Mouse (Mus musculus): Measurements from ENCODE around the gene Zfp30. TPM values are rescaled to one million over a fixed set of nuclear protein-coding genes. Genes with fewer than 3 reads are reported as not detected.

Gene Zfp30
- polyA plus RNA-seq, 1 experiment from 2014 or later, result 11.0 TPM

- H3K9me3 ChIP-seq (ENCODE audit: control insufficient read depth, low read length), result no peaks in the 10 kb centered on the region
- no peak overlapping the region for H3K9ac ChIP-seq (ENCODE audit: low read length)
- DNase-seq (ENCODE audit: low spot score), result no peak
- H3K4me1 ChIP-seq (replicated peaks; ENCODE audit: control insufficient read depth, insufficient read depth, low read length), result no peaks in the 10 kb centered on the region; the same call in 1 of the 2 replicates
- no peaks in the 10 kb centered on the region for H3K27me3 ChIP-seq (ENCODE audit: control insufficient read depth, insufficient read depth, low read length)
- no peak overlapping the region for H3K4me3 ChIP-seq (ENCODE audit: low read depth, low read length)
- 91% methylated on average over 3 of the region's 3 CpGs for WGBS
- no peak overlapping the region for H3K27ac ChIP-seq (ENCODE audit: low read depth, low read length)
- no peak overlapping the region for H3K4me2 ChIP-seq (ENCODE audit: low read depth, low read length, severe bottlenecking)
- peaks cover 30% of the 10 kb centered on the region for H3K36me3 ChIP-seq (ENCODE audit: control insufficient read depth, insufficient read depth, low read length)
- ATAC-seq (replicated peaks; ENCODE audit: low FRiP score), result no peak
Measured at GRCm38 (mm10) chr7:29774371-29774770, 9.4 kb upstream of the Zfp30 start.

DNA sequence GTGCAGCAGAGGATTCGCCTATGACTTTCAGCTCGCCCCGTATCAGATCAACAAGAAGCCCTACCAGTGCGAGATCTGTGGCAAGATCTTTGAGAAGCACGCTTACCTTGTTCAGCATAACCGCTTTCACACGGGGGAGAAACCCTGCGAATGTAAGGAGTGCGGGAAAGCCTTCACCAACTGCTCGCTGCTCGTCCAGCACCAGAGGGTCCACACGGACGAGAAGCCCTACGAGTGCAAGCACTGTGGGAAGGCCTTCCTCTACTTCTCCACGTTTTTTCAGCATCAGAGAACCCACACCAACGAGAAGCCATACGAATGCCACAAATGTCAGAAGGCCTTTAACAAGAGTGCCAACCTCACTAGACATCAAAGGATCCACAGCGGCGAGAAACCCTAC lies 7.2 kb upstream of the Zfp30 start:
- ATAC-seq (replicated peaks; ENCODE audit: low FRiP score) (no peak), DNase-seq (ENCODE audit: low spot score) (no peak)
- H3K27ac ChIP-seq (ENCODE audit: low read depth, low read length), result no peak overlapping the region
- no peaks in the 10 kb centered on the region for H3K9me3 ChIP-seq (ENCODE audit: control insufficient read depth, low read length)
- H3K36me3 ChIP-seq (ENCODE audit: control insufficient read depth, insufficient read depth, low read length), result peaks cover 30% of the 10 kb centered on the region
- no peaks in the 10 kb centered on the region for H3K27me3 ChIP-seq (ENCODE audit: control insufficient read depth, insufficient read depth, low read length)
- no peak overlapping the region for H3K9ac ChIP-seq (ENCODE audit: low read length)
- H3K4me2 ChIP-seq (ENCODE audit: low read depth, low read length, severe bottlenecking), result no peak overlapping the region
- H3K4me3 ChIP-seq (ENCODE audit: low read depth, low read length), result no peak overlapping the region
- 96% methylated on average over 19 of the region's 19 CpGs for WGBS
- no peaks in the 10 kb centered on the region for H3K4me1 ChIP-seq (replicated peaks; ENCODE audit: control insufficient read depth, insufficient read depth, low read length)

DNA sequence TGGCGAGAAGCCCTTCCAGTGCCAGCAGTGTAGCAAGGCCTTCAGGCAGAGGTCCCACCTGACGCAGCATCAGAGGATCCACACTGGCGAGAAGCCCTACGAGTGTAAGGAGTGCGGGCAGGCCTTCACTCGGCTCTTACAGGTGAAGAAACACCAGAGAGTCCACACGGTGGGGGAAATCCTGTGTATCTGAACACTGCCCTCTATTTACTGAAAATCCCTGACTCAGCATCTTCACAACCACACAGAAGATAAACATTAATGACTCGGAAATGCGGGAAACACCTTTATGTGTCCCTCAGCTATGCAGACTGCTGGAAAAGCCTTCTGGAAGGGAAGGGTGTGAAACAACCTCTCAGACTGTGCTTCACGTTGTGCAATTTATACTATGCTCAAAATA lies 6.4 kb upstream of the Zfp30 start:
- no peak overlapping the region for H3K4me3 ChIP-seq (ENCODE audit: low read depth, low read length)
- no peaks in the 10 kb centered on the region for H3K9me3 ChIP-seq (ENCODE audit: control insufficient read depth, low read length)
- 94% methylated on average over 10 of the region's 10 CpGs for WGBS
- no peak for ATAC-seq (replicated peaks; ENCODE audit: low FRiP score)
- no peak overlapping the region for H3K4me2 ChIP-seq (ENCODE audit: low read depth, low read length, severe bottlenecking)
- no peak overlapping the region for H3K27ac ChIP-seq (ENCODE audit: low read depth, low read length)
- H3K36me3 ChIP-seq (ENCODE audit: control insufficient read depth, insufficient read depth, low read length), result peaks cover 30% of the 10 kb centered on the region
- H3K4me1 ChIP-seq (replicated peaks; ENCODE audit: control insufficient read depth, insufficient read depth, low read length), result no peaks in the 10 kb centered on the region
- no peak overlapping the region for H3K9ac ChIP-seq (ENCODE audit: low read length)
- no peak for DNase-seq (ENCODE audit: low spot score)
- H3K27me3 ChIP-seq (ENCODE audit: control insufficient read depth, insufficient read depth, low read length), result no peaks in the 10 kb centered on the region

- no peaks in the 10 kb centered on the region for H3K27me3 ChIP-seq (ENCODE audit: control insufficient read depth, insufficient read depth, low read length)
- H3K27ac ChIP-seq (ENCODE audit: low read depth, low read length), result no peak overlapping the region
- H3K4me1 ChIP-seq (replicated peaks; ENCODE audit: control insufficient read depth, insufficient read depth, low read length), result peaks cover 8% of the 10 kb centered on the region; the same call in 1 of the 2 replicates
- no peaks in the 10 kb centered on the region for H3K9me3 ChIP-seq (ENCODE audit: control insufficient read depth, low read length)
- 68% methylated on average over 8 of the region's 8 CpGs for WGBS
- H3K4me2 ChIP-seq (ENCODE audit: low read depth, low read length, severe bottlenecking), result peak overlapping the region; percentile 80
- ATAC-seq (replicated peaks; ENCODE audit: low FRiP score) (no peak), DNase-seq (ENCODE audit: low spot score) (no peak)
- H3K4me3 ChIP-seq (ENCODE audit: low read depth, low read length), result peak overlapping the region; percentile 76
- H3K36me3 ChIP-seq (ENCODE audit: control insufficient read depth, insufficient read depth, low read length), result peaks cover 5% of the 10 kb centered on the region; the same call in 1 of the 2 replicates
- H3K9ac ChIP-seq (ENCODE audit: low read length), result peak overlapping the region; percentile 50
Measured at GRCm38 (mm10) chr7:29785023-29785422, 1.2 kb downstream of the Zfp30 start.

DNA sequence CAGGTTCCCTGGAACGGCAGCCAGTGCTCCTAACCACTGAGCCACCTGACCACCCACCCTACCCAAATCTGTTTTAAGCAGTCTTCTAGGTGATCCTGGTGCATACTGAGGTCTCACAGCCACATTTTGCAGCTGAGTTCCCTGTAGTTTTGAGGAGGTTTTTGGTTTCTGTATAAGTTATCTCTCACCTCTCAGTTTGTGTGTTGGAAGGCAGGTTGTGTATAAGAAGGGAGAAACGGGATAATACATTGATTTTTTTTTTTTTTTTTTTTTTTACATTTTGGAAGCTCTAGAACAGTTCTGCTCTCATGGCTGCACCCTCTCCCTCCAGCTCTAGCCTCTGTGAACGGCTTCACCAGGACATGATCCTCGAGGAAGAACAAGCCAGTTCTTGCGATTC lies 2.1 kb downstream of the Zfp30 start:
- no peak for ATAC-seq (replicated peaks; ENCODE audit: low FRiP score)
- peaks cover 5% of the 10 kb centered on the region; the same call in 1 of the 2 replicates for H3K36me3 ChIP-seq (ENCODE audit: control insufficient read depth, insufficient read depth, low read length)
- no peak overlapping the region for H3K27ac ChIP-seq (ENCODE audit: low read depth, low read length)
- H3K27me3 ChIP-seq (ENCODE audit: control insufficient read depth, insufficient read depth, low read length), result no peaks in the 10 kb centered on the region
- WGBS, result 85% methylated on average over 5 of the region's 5 CpGs
- peaks cover 8% of the 10 kb centered on the region; the same call in 1 of the 2 replicates for H3K4me1 ChIP-seq (replicated peaks; ENCODE audit: control insufficient read depth, insufficient read depth, low read length)
- H3K4me2 ChIP-seq (ENCODE audit: low read depth, low read length, severe bottlenecking), result peak overlapping the region; percentile 80
- DNase-seq (ENCODE audit: low spot score), result no peak
- peak overlapping the region; percentile 76 for H3K4me3 ChIP-seq (ENCODE audit: low read depth, low read length)
- H3K9me3 ChIP-seq (ENCODE audit: control insufficient read depth, low read length), result no peaks in the 10 kb centered on the region
- H3K9ac ChIP-seq (ENCODE audit: low read length), result no peak overlapping the region; the same call in 1 of the 2 replicates

GRCm38 (mm10) chr7:29792906-29793305 lies 9.1 kb downstream of the Zfp30 start:
- Histone ChIP-seq H3K36me3 (ENCODE audit: control insufficient read depth, insufficient read depth, low read length) (peaks cover 12% of the 10 kb centered on the region; the same call in 1 of the 2 replicates), H3K9ac (ENCODE audit: low read length) (no peak overlapping the region), H3K4me1 (replicated peaks; ENCODE audit: control insufficient read depth, insufficient read depth, low read length) (no peaks in the 10 kb centered on the region), H3K27me3 (ENCODE audit: control insufficient read depth, insufficient read depth, low read length) (no peaks in the 10 kb centered on the region; the same call in 1 of the 2 replicates), H3K27ac (ENCODE audit: low read depth, low read length) (no peak overlapping the region), H3K9me3 (ENCODE audit: control insufficient read depth, low read length) (no peaks in the 10 kb centered on the region), H3K4me2 (ENCODE audit: low read depth, low read length, severe bottlenecking) (no peak overlapping the region), H3K4me3 (ENCODE audit: low read depth, low read length) (no peak overlapping the region)
- ATAC-seq (replicated peaks; ENCODE audit: low FRiP score) (no peak), DNase-seq (ENCODE audit: low spot score) (no peak)
- whole genome bisulfite sequencing, result 28% methylated on average over 27 of the region's 27 CpGs

- ATAC-seq (replicated peaks; ENCODE audit: low FRiP score) (no peak), DNase-seq (ENCODE audit: low spot score) (no peak)
- Histone ChIP-seq H3K9me3 (ENCODE audit: control insufficient read depth, low read length) (no peaks in the 10 kb centered on the region), H3K27me3 (ENCODE audit: control insufficient read depth, insufficient read depth, low read length) (no peaks in the 10 kb centered on the region), H3K36me3 (ENCODE audit: control insufficient read depth, insufficient read depth, low read length) (no peaks in the 10 kb centered on the region), H3K4me2 (ENCODE audit: low read depth, low read length, severe bottlenecking) (no peak overlapping the region), H3K9ac (ENCODE audit: low read length) (no peak overlapping the region), H3K4me1 (replicated peaks; ENCODE audit: control insufficient read depth, insufficient read depth, low read length) (no peaks in the 10 kb centered on the region), H3K27ac (ENCODE audit: low read depth, low read length) (no peak overlapping the region), H3K4me3 (ENCODE audit: low read depth, low read length) (no peak overlapping the region)
- 76% methylated on average over 5 of the region's 5 CpGs for WGBS
Measured at GRCm38 (mm10) chr7:29807046-29807445, 23.2 kb downstream of the Zfp30 start.

GRCm38 (mm10) chr7:29812244-29812643 lies 28.4 kb downstream of the Zfp30 start:
- H3K4me2 ChIP-seq (ENCODE audit: low read depth, low read length, severe bottlenecking), result no peak overlapping the region
- H3K4me1 ChIP-seq (replicated peaks; ENCODE audit: control insufficient read depth, insufficient read depth, low read length), result peaks cover 5% of the 10 kb centered on the region; the same call in 1 of the 2 replicates
- H3K36me3 ChIP-seq (ENCODE audit: control insufficient read depth, insufficient read depth, low read length), result no peaks in the 10 kb centered on the region
- ATAC-seq (replicated peaks; ENCODE audit: low FRiP score), result no peak
- no peak for DNase-seq (ENCODE audit: low spot score)
- 93% methylated on average over 1 of the region's 1 CpGs for WGBS
- no peaks in the 10 kb centered on the region for H3K27me3 ChIP-seq (ENCODE audit: control insufficient read depth, insufficient read depth, low read length)
- no peaks in the 10 kb centered on the region for H3K9me3 ChIP-seq (ENCODE audit: control insufficient read depth, low read length)
- no peak overlapping the region for H3K9ac ChIP-seq (ENCODE audit: low read length)
- H3K27ac ChIP-seq (ENCODE audit: low read depth, low read length), result no peak overlapping the region
- H3K4me3 ChIP-seq (ENCODE audit: low read depth, low read length), result no peak overlapping the region

GRCm38 (mm10) chr7:29814381-29814780 lies 30.6 kb downstream of the Zfp30 start:
- H3K27me3 ChIP-seq (ENCODE audit: control insufficient read depth, insufficient read depth, low read length), result no peaks in the 10 kb centered on the region
- no peak overlapping the region for H3K27ac ChIP-seq (ENCODE audit: low read depth, low read length)
- ATAC-seq (replicated peaks; ENCODE audit: low FRiP score), result no peak
- peaks cover 8% of the 10 kb centered on the region; the same call in 1 of the 2 replicates for H3K4me1 ChIP-seq (replicated peaks; ENCODE audit: control insufficient read depth, insufficient read depth, low read length)
- no peak overlapping the region for H3K4me2 ChIP-seq (ENCODE audit: low read depth, low read length, severe bottlenecking)
- no peak overlapping the region for H3K9ac ChIP-seq (ENCODE audit: low read length)
- no peak for DNase-seq (ENCODE audit: low spot score)
- WGBS, result 90% methylated on average over 2 of the region's 2 CpGs
- H3K36me3 ChIP-seq (ENCODE audit: control insufficient read depth, insufficient read depth, low read length), result no peaks in the 10 kb centered on the region
- no peaks in the 10 kb centered on the region for H3K9me3 ChIP-seq (ENCODE audit: control insufficient read depth, low read length)
- no peak overlapping the region for H3K4me3 ChIP-seq (ENCODE audit: low read depth, low read length)

Data from forebrain, embryonic 11.5 days (tissue).